Mouse (Mus musculus): Measurements from ENCODE around the gene Castor1. TPM values are rescaled to one million over a fixed set of nuclear protein-coding genes. Genes with fewer than 3 reads are reported as not detected.

The Castor1 gene
- polyA plus RNA-seq, 1 experiment from 2014 or later, result 6.3 TPM

DNA sequence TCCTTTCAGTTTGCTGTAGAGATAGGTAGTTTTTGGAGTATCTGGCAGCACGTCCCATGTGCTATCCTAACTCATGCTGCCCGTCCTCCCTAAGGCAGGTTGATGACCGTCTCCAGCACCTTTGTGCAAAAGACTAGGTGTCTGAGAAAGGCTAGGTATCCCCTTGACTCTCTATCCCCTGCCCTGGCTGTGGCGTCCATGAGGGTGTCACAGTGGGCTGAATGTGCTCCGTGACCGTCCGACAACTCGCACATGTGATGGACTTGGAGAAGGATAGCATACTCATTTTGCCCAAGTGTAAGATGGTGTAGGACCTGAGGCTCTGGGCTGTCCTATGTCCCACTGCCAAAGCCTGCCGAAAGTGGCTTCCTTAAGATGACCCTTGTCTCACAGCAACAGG is 10.4 kb upstream of the Castor1 start:
- ATAC-seq (ENCODE audit: borderline replicate concordance, extremely low read depth, low FRiP score, low TSS enrichment), result no peak

DNA sequence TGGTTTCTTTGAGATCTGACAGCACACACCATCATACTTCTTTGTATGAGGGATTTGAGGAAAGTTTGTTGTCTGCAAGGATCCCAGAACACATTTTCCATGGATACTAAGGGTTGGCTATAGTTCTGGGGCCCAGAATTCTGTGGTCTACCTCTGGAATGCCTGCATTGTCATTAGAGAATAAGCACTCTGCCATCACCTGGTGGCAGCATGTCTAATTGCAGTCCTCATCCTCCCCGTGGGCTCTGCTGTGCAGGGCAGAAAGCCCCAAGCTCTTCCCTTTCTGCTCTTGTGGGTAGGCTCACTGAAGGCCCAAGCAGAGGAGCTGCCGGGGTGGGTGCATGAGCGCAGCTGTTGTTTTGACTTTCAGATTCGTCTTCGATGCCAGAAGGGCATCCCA is 8.5 kb upstream of the Castor1 start:
- H3K27me3 ChIP-seq, result no peaks in the 10 kb centered on the region
- H3K27ac ChIP-seq, result no peak overlapping the region
- ATAC-seq (ENCODE audit: borderline replicate concordance, extremely low read depth, low FRiP score, low TSS enrichment), result no peak
- no peak overlapping the region for H3K9ac ChIP-seq
- H3K9me3 ChIP-seq, result no peaks in the 10 kb centered on the region
- H3K36me3 ChIP-seq, result peaks cover 39% of the 10 kb centered on the region
- no peak overlapping the region for H3K4me3 ChIP-seq
- H3K4me2 ChIP-seq, result no peak overlapping the region
- 71% methylated on average over 5 of the region's 5 CpGs for WGBS
- H3K4me1 ChIP-seq, result no peaks in the 10 kb centered on the region

More for the DNA sequence above, 10.4 kb upstream of the Castor1 start:
- Histone ChIP-seq H3K27me3 (no peaks in the 10 kb centered on the region), H3K9ac (no peak overlapping the region), H3K4me1 (0 out of 2 replicates have a peak, but pooled peaks cover 5% of the 10 kb centered on the region), H3K27ac (no peak overlapping the region), H3K4me3 (no peak overlapping the region), H3K4me2 (no peak overlapping the region), H3K9me3 (no peaks in the 10 kb centered on the region), H3K36me3 (peaks cover 25% of the 10 kb centered on the region)
- WGBS, result 89% methylated on average over 9 of the region's 9 CpGs

DNA sequence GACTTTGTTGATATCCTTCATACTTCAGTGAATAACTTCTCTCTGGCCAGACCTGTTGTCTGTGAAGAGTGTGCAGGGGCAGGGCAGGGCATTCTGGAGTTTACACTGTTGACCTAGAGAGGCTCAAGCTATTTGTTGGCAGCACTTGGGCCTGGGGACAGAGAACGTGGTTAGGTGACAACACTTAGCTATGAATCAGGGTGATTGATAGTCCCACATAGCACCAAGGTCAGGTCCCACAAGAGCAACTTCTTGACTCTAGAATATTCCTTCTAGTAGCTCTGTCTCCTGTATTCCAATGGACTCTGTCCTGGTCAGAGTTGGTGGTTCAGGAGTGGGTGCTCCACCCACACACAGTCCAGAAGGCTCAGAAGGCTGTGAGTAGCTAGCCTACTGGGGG is 7.2 kb upstream of the Castor1 start:
- Histone ChIP-seq H3K36me3 (peaks cover 44% of the 10 kb centered on the region), H3K4me3 (no peak overlapping the region), H3K27ac (no peak overlapping the region), H3K9me3 (no peaks in the 10 kb centered on the region), H3K9ac (no peak overlapping the region), H3K4me1 (no peaks in the 10 kb centered on the region), H3K27me3 (no peaks in the 10 kb centered on the region), H3K4me2 (no peak overlapping the region)
- 36% methylated on average over 1 of the region's 1 CpGs for WGBS
- no peak for ATAC-seq (ENCODE audit: borderline replicate concordance, extremely low read depth, low FRiP score, low TSS enrichment)

DNA sequence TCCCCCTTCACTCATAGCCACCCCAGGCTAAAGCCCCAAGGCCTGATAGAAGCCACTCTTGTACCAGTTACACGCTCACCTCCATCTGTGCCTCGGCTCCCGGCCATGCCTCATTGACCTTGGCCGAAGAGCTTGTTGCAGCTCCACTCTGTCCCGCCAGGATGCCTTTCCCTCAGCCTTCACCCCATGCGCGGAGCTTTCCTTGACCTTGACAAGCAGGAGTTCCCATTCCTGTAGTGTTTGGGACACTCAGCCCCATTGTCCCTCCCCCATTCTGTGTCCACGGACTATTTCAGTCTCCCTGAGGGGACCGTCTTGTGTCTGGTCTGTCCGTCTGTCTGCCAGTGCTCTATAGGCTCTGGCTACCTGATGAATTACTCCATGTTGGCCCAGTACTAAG is 4.9 kb upstream of the Castor1 start:
- no peak overlapping the region for H3K9ac ChIP-seq
- H3K4me2 ChIP-seq, result no peak overlapping the region
- no peak for ATAC-seq (ENCODE audit: borderline replicate concordance, extremely low read depth, low FRiP score, low TSS enrichment)
- peaks cover 37% of the 10 kb centered on the region for H3K36me3 ChIP-seq
- H3K4me1 ChIP-seq, result peaks cover 8% of the 10 kb centered on the region; the same call in 1 of the 2 replicates
- no peak overlapping the region for H3K27ac ChIP-seq
- H3K27me3 ChIP-seq, result no peaks in the 10 kb centered on the region
- H3K9me3 ChIP-seq, result no peaks in the 10 kb centered on the region
- no peak overlapping the region for H3K4me3 ChIP-seq
- WGBS, result 92% methylated on average over 10 of the region's 10 CpGs

DNA sequence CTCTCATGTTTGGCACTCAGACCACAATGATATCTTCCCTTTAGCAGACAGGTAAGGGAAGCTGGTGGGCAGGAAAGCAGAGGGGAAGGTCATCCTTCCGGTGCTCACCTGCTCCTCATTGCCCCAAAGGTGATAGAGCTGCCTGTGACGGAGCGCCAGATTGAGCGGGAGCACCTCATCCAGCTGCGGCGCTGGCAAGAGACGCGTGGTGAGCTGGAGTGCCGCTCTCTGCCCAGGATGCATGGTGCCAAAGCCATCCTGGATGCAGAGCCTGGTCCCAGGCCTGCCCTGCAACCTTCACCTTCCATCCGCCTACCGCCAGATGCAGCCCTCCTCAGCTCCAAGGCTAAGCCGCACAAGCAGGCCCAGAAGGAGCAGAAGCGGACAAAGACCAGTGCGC is 3.5 kb upstream of the Castor1 start:
- peaks cover 7% of the 10 kb centered on the region; the same call in 1 of the 2 replicates for H3K27me3 ChIP-seq
- peaks cover 21% of the 10 kb centered on the region for H3K4me1 ChIP-seq
- peaks cover 31% of the 10 kb centered on the region for H3K36me3 ChIP-seq
- H3K27ac ChIP-seq, result no peak overlapping the region
- H3K4me2 ChIP-seq, result no peak overlapping the region
- no peak overlapping the region for H3K4me3 ChIP-seq
- no peaks in the 10 kb centered on the region for H3K9me3 ChIP-seq
- WGBS, result 93% methylated on average over 14 of the region's 14 CpGs
- no peak for ATAC-seq (ENCODE audit: borderline replicate concordance, extremely low read depth, low FRiP score, low TSS enrichment)
- H3K9ac ChIP-seq, result no peak overlapping the region

DNA sequence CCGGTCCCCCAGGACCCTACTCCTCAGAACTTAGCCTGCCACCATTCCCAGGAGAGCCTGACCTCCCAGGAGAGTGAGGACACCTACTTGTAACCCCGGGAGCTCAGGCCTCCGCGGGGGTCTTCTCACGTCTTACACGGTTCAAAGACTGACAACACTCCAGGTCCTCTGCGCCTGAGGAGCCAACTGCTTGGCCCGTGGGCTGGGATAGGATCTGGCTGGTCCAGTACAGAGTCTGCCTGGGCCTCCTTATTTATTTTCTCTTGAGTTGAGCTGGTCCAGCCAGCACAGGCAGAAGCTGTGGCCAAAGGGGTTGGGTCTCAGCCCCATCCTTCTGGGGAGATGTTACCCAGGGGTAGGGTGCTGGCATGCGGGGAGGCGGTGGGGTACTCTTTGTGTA is 3.0 kb upstream of the Castor1 start:
- no peak overlapping the region for H3K4me2 ChIP-seq
- WGBS, result 75% methylated on average over 10 of the region's 10 CpGs
- H3K9me3 ChIP-seq, result no peaks in the 10 kb centered on the region
- no peak overlapping the region for H3K4me3 ChIP-seq
- no peak overlapping the region for H3K9ac ChIP-seq
- H3K4me1 ChIP-seq, result peaks cover 21% of the 10 kb centered on the region
- peaks cover 31% of the 10 kb centered on the region for H3K36me3 ChIP-seq
- no peak for ATAC-seq (ENCODE audit: borderline replicate concordance, extremely low read depth, low FRiP score, low TSS enrichment)
- peaks cover 10% of the 10 kb centered on the region; the same call in 1 of the 2 replicates for H3K27me3 ChIP-seq
- no peak overlapping the region for H3K27ac ChIP-seq

DNA sequence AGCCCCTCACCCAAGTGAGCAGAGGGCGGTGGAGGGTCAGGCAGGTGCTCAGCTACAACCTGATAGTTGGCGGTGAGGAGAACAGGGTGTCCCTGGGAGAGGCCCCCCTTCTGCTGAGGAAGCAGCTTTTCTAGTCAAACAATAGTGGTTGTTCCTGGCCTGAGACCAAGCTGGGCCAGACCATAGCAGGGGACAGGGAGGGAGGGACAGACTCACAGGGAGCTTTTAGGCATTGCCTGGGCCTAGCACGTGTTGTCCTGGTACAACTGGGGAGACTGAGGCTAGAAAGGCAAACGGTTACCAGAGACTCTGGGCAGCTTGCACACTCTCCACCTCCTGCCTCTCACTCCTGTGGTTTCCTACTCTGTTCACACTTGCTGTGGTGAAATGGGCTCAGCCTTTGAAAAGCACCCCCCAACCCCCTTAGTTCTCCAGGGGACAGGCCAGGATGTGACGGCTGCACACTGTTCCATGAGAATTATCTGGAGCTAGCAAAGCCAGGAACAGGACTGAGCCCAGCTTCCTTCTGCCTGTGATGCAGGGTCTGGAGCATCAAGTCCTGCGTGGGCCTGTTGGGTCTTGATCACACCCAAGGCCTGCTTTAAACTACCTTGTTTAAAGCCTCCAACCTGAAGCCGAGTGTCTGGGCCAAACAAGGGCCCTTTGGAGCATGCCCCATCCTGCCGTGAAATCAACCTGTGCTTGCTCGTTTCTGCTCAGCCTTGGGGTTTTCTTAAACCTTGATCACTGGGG is 1.6 kb upstream of the Castor1 start:
- Histone ChIP-seq H3K9me3 (no peaks in the 10 kb centered on the region), H3K4me3 (no peak overlapping the region), H3K27me3 (peaks cover 10% of the 10 kb centered on the region; the same call in 1 of the 2 replicates), H3K36me3 (peaks cover 25% of the 10 kb centered on the region), H3K4me1 (peaks cover 21% of the 10 kb centered on the region), H3K27ac (peak overlapping the region; percentile 37), H3K9ac (no peak overlapping the region), H3K4me2 (no peak overlapping the region)
- ATAC-seq (ENCODE audit: borderline replicate concordance, extremely low read depth, low FRiP score, low TSS enrichment), result no peak
- WGBS, result 71% methylated on average over 9 of the region's 9 CpGs

DNA sequence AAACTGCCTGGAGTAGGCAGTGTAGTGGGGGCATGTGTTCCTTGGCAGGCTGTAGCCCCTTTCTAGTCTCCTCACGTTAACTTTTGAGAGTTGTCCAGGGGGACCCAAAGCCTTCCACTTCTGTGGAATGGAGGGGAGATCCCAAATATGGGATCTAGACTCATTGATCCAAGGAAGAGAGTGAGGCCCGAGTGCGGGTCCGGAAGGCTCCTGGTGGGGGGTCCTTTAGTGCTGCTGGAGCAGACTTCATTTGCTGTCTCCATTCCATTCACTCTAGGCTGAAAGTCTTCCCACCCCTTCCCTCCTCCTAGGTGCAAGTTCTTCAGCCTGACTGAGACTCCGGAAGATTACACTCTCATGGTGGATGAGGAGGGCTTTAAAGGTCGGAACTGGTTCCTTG is 612 bp downstream of the Castor1 start:
- no peak for ATAC-seq (ENCODE audit: borderline replicate concordance, extremely low read depth, low FRiP score, low TSS enrichment)
- Histone ChIP-seq H3K9ac (peak overlapping the region; percentile 52), H3K27ac (no peak overlapping the region), H3K4me1 (peaks cover 21% of the 10 kb centered on the region), H3K9me3 (no peaks in the 10 kb centered on the region), H3K4me2 (peak overlapping the region; percentile 94), H3K27me3 (peaks cover 10% of the 10 kb centered on the region; the same call in 1 of the 2 replicates), H3K4me3 (peak overlapping the region; percentile 48), H3K36me3 (peaks cover 9% of the 10 kb centered on the region)
- 8% methylated on average over 6 of the region's 6 CpGs for WGBS

DNA sequence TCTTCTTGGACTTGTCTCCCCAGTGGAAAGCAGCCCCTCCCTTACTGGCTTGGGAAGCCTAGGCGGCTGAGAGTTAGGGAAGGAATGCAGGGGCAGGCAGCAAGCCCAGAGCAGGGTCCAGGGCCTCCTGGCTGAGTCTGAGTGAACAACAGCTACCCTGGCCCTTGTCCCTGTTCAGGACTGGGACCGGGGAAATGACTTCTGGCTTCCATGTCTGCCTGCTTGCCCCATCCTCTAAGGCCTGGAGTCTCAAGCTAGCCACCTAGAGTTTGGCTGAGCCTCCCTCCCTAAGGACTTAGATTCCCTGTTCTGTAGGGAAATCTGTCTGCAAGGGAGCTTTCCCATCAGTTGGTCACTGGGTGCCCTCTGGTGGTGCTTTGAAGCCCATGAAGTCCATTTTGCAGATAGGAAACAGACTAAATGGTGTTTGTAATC is 1.3 kb downstream of the Castor1 start:
- peak; percentile 21; the same call in 1 of the 2 replicates for ATAC-seq (ENCODE audit: borderline replicate concordance, extremely low read depth, low FRiP score, low TSS enrichment)
- peaks cover 10% of the 10 kb centered on the region; the same call in 1 of the 2 replicates for H3K27me3 ChIP-seq
- H3K9me3 ChIP-seq, result no peaks in the 10 kb centered on the region
- H3K4me2 ChIP-seq, result peak overlapping the region; percentile 94; the same call in 1 of the 2 replicates
- peaks cover 21% of the 10 kb centered on the region for H3K4me1 ChIP-seq
- H3K27ac ChIP-seq, result no peak overlapping the region
- peak overlapping the region; percentile 52; the same call in 1 of the 2 replicates for H3K9ac ChIP-seq
- 0 out of 2 replicates have a peak, but pooled peaks cover 5% of the 10 kb centered on the region for H3K36me3 ChIP-seq
- H3K4me3 ChIP-seq, result no peak overlapping the region
- WGBS, result 8% methylated on average over 2 of the region's 2 CpGs

DNA sequence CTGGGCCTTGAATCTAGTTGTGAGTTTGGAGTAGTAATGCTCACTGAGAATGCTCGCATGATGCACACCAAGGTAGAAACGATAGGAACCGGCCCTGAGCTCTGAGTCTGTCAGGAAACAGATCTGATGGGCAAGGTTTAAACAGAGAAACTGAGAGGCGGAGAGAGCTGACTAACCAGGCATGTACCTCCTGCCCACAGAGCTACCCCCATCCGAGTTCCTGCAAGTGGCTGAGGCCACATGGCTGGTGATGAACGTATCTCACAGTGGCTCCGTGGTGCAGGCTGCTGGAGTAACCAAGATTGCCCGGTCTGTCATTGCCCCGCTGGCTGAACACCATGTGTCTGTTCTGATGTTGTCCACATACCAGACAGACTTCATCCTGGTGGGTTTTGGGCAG is 1.9 kb downstream of the Castor1 start:
- no peak overlapping the region for H3K4me2 ChIP-seq
- H3K27me3 ChIP-seq, result peaks cover 10% of the 10 kb centered on the region; the same call in 1 of the 2 replicates
- no peak overlapping the region for H3K4me3 ChIP-seq
- 0 out of 2 replicates have a peak, but pooled peaks cover 3% of the 10 kb centered on the region for H3K36me3 ChIP-seq
- peaks cover 21% of the 10 kb centered on the region for H3K4me1 ChIP-seq
- no peak overlapping the region for H3K27ac ChIP-seq
- H3K9ac ChIP-seq, result no peak overlapping the region
- no peaks in the 10 kb centered on the region for H3K9me3 ChIP-seq
- WGBS, result 60% methylated on average over 9 of the region's 9 CpGs
- ATAC-seq (ENCODE audit: borderline replicate concordance, extremely low read depth, low FRiP score, low TSS enrichment), result no peak

DNA sequence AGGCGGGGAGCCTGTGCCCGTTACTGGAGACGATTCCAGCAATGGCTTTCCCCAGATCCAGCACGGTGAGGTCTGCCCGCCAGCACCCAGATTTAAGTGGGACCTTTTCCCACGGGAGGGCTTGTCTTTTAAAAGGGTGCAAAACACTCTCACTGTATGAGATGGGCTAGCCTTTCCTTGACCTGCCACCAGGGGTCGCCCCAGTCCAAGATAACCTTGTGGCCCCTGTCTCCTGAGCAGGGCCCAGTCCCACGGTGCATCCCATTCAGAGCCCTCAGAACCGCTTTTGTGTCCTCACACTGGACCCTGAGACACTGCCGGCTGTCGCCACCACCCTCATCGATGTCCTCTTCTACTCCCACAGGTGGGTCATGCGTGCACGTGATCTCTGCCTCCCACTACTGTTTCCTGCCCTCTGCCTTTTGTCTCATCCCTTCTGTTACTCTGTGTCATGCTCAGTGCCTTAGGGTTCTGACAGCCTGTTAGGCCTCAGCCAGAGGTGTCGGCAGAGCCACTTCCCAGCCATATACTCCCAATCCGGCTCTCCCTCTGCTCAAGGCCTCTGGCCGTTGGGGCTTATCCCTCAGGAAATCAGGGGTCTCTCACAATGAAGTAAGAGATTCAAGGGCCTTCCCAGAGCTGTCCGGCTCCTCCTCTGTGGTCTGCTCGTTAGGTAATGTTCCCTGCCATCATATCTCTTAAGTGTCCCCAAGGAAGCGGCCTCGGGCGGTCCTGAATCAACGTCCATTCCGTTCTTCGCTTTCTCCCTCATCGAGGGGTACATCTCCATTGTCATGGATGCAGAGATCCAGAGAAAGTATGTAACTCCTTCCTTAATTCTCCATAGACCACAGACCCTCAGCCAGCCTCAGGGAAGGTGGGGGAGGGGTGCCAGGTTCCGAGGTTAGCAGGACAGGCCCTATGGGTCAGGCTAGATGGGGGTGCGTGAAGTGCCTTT is 2.7 kb downstream of the Castor1 start:
- H3K4me3 ChIP-seq, result no peak overlapping the region
- H3K9ac ChIP-seq, result no peak overlapping the region
- H3K4me1 ChIP-seq, result peaks cover 21% of the 10 kb centered on the region
- no peaks in the 10 kb centered on the region for H3K36me3 ChIP-seq
- peaks cover 10% of the 10 kb centered on the region; the same call in 1 of the 2 replicates for H3K27me3 ChIP-seq
- H3K27ac ChIP-seq, result no peak overlapping the region
- ATAC-seq (ENCODE audit: borderline replicate concordance, extremely low read depth, low FRiP score, low TSS enrichment), result no peak
- 57% methylated on average over 28 of the region's 28 CpGs for WGBS
- no peaks in the 10 kb centered on the region for H3K9me3 ChIP-seq
- no peak overlapping the region for H3K4me2 ChIP-seq
